Mouse (Mus musculus): ENCODE results near the gene Pomt1. TPM values are rescaled to one million over a fixed set of nuclear protein-coding genes. Genes with fewer than 3 reads are reported as not detected.

Gene Pomt1
- polyA plus RNA-seq, 1 experiment from 2014 or later = 20.2 TPM

DNA sequence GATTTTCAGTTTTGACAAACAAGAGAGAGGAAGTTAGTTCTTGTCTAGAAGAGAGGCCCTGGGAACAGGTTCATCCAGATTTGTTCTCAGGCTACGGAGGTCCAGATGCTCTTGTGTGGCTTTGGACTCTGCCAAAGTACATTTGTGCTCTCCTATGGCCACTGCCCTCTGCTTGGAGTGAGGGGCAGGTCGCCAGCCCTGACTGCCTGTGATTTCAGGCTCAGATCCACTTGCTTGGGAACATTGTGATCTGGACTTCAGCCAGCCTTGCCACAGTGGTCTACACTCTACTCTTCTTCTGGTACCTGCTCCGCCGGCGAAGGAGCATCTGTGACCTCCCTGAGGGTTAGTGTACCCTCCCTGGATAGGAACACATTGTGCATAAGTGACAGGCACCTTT is 16.3 kb downstream of the Pomt1 start:
- Histone ChIP-seq H3K4me2 (ENCODE audit: low read depth, low read length) (no peak overlapping the region), H3K9me3 (ENCODE audit: control insufficient read depth, low read length) (no peaks in the 10 kb centered on the region), H3K4me3 (ENCODE audit: low read depth, low read length) (no peak overlapping the region), H3K27ac (replicated peaks; ENCODE audit: low read depth, low read length) (no peak overlapping the region), H3K27me3 (replicated peaks; ENCODE audit: control insufficient read depth, insufficient read depth, low read length) (no peaks in the 10 kb centered on the region), H3K9ac (ENCODE audit: low read depth, low read length) (no peak overlapping the region), H3K36me3 (ENCODE audit: control insufficient read depth, insufficient read depth, low read length) (peaks cover 80% of the 10 kb centered on the region), H3K4me1 (ENCODE audit: control insufficient read depth, insufficient read depth, low read length) (no peaks in the 10 kb centered on the region)
- whole genome bisulfite sequencing = 87% methylated on average over 5 of the region's 5 CpGs
- ATAC-seq (ENCODE audit: low read depth) = no peak
- no peak for DNase-seq (ENCODE audit: low spot score)

DNA sequence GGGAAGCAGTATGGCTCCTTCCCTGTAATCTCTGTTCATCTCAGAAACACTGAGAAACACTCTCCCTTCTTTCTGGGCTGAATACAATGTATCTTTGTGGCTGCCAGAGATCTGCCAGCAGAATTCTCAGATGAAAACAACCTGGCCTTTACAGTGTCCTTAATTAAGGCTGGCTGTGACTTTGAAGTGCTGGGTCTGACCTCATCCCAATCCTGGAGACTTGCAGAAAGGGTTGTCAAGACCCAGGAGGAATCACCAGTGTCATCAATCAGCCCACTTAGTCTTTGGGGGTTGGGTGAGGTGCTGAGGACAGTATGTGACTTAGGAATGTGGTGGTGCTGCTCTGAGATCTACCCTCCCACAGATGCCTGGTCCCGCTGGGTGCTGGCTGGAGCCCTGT is 17.0 kb downstream of the Pomt1 start:
- Histone ChIP-seq H3K27me3 (replicated peaks; ENCODE audit: control insufficient read depth, insufficient read depth, low read length) (no peaks in the 10 kb centered on the region), H3K36me3 (ENCODE audit: control insufficient read depth, insufficient read depth, low read length) (peaks cover 83% of the 10 kb centered on the region), H3K9me3 (ENCODE audit: control insufficient read depth, low read length) (no peaks in the 10 kb centered on the region), H3K27ac (replicated peaks; ENCODE audit: low read depth, low read length) (no peak overlapping the region), H3K9ac (ENCODE audit: low read depth, low read length) (no peak overlapping the region), H3K4me2 (ENCODE audit: low read depth, low read length) (no peak overlapping the region), H3K4me1 (ENCODE audit: control insufficient read depth, insufficient read depth, low read length) (no peaks in the 10 kb centered on the region), H3K4me3 (ENCODE audit: low read depth, low read length) (no peak overlapping the region)
- WGBS = 100% methylated on average over 1 of the region's 1 CpGs
- DNase-seq (ENCODE audit: low spot score) = no peak
- no peak for ATAC-seq (ENCODE audit: low read depth)

DNA sequence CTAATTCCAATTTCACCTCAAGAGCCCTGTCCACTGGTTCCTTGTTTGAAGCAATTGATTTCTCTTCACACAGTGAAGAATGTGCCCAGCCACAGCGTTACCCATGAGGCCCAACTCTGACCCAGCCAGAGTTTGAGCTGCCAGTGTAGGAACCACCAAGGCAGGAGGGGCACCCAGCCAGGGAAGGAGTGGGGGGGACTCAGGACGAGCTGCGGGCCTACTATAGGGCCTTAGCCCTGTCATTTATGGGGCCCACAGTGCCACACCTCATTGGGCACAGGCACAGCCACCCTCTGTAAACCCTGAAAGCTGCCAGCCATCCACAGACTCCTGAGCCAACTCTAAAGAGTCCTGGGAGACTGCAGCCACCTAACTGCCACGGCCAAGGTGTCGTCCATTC is 18.2 kb downstream of the Pomt1 start:
- 85% methylated on average over 5 of the region's 5 CpGs for WGBS

DNA sequence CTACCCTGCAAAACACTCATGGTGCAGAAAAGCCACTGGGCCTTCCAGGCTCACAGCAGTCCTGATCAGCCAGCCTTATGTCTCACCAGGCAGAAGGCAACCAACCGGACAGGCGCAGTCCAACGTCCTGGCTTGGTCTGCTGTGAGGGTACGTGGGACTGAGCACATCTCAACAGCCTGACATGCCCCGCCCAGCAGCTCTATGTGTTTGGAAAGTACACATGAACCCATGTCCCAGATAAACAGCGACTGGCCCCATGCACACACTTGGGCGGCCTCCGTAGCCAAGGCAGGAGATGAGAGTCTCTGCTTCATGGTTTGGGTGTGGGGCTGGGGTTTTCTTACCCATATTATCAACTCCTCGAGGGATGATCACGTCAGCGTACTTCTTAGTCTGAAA is 19.9 kb downstream of the Pomt1 start:
- H3K27me3 ChIP-seq (replicated peaks; ENCODE audit: control insufficient read depth, insufficient read depth, low read length) = no peaks in the 10 kb centered on the region
- no peak overlapping the region for H3K27ac ChIP-seq (replicated peaks; ENCODE audit: low read depth, low read length)
- no peak overlapping the region for H3K4me3 ChIP-seq (ENCODE audit: low read depth, low read length)
- DNase-seq (ENCODE audit: low spot score) = no peak
- peaks cover 10% of the 10 kb centered on the region for H3K4me1 ChIP-seq (ENCODE audit: control insufficient read depth, insufficient read depth, low read length)
- no peak for ATAC-seq (ENCODE audit: low read depth)
- peaks cover 61% of the 10 kb centered on the region for H3K36me3 ChIP-seq (ENCODE audit: control insufficient read depth, insufficient read depth, low read length)
- H3K4me2 ChIP-seq (ENCODE audit: low read depth, low read length) = no peak overlapping the region
- no peak overlapping the region for H3K9ac ChIP-seq (ENCODE audit: low read depth, low read length)
- H3K9me3 ChIP-seq (ENCODE audit: control insufficient read depth, low read length) = no peaks in the 10 kb centered on the region
- 92% methylated on average over 11 of the region's 11 CpGs for WGBS

More for the DNA sequence above, 18.2 kb downstream of the Pomt1 start:
- no peak overlapping the region for H3K4me2 ChIP-seq (ENCODE audit: low read depth, low read length)
- peaks cover 73% of the 10 kb centered on the region for H3K36me3 ChIP-seq (ENCODE audit: control insufficient read depth, insufficient read depth, low read length)
- peaks cover 7% of the 10 kb centered on the region; the same call in 1 of the 2 replicates for H3K4me1 ChIP-seq (ENCODE audit: control insufficient read depth, insufficient read depth, low read length)
- no peak for ATAC-seq (ENCODE audit: low read depth)
- no peaks in the 10 kb centered on the region for H3K27me3 ChIP-seq (replicated peaks; ENCODE audit: control insufficient read depth, insufficient read depth, low read length)
- H3K4me3 ChIP-seq (ENCODE audit: low read depth, low read length) = no peak overlapping the region
- no peaks in the 10 kb centered on the region for H3K9me3 ChIP-seq (ENCODE audit: control insufficient read depth, low read length)
- no peak overlapping the region for H3K27ac ChIP-seq (replicated peaks; ENCODE audit: low read depth, low read length)
- H3K9ac ChIP-seq (ENCODE audit: low read depth, low read length) = no peak overlapping the region
- DNase-seq (ENCODE audit: low spot score) = no peak

DNA sequence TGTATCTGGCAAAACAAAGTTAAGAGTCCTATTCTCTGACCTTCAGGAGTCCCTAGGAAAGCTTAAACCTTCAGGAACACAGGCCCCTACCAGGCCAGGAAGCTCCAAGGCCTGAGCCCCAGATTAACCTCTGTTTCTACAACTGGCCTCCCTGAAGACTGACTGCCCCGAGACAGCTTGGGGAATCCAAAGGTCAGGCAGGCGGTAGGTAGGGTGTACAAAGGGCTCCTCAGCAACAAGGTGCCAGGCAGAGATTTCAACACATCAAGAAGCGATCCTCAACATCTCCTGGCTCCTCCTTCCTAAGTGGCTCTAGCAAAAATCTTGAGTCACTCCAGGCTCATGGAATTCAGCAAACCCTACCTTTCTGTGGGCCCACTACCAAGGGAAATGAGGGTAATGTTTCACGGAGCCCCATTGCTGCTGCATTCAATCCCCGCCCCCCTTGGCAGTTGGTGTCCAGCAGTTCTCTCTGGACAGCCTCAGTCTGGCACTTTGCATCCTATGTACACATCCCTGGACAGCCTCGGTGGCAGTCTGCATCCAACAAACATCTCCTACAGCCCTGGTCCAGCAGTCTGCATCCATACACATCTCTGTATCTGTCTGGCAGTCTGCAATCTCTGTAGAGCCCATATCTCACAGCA is 22.6 kb downstream of the Pomt1 start:
- H3K9ac ChIP-seq (ENCODE audit: low read depth, low read length) = peak overlapping the region; percentile 85
- H3K27me3 ChIP-seq (replicated peaks; ENCODE audit: control insufficient read depth, insufficient read depth, low read length) = no peaks in the 10 kb centered on the region
- H3K27ac ChIP-seq (replicated peaks; ENCODE audit: low read depth, low read length) = no peak overlapping the region
- peaks cover 33% of the 10 kb centered on the region for H3K36me3 ChIP-seq (ENCODE audit: control insufficient read depth, insufficient read depth, low read length)
- peak overlapping the region; percentile 86 for H3K4me3 ChIP-seq (ENCODE audit: low read depth, low read length)
- no peaks in the 10 kb centered on the region for H3K9me3 ChIP-seq (ENCODE audit: control insufficient read depth, low read length)
- H3K4me1 ChIP-seq (ENCODE audit: control insufficient read depth, insufficient read depth, low read length) = peaks cover 10% of the 10 kb centered on the region
- 46% methylated on average over 6 of the region's 6 CpGs for WGBS
- no peak for ATAC-seq (ENCODE audit: low read depth)
- H3K4me2 ChIP-seq (ENCODE audit: low read depth, low read length) = peak overlapping the region; percentile 72
- no peak for DNase-seq (ENCODE audit: low spot score)

DNA sequence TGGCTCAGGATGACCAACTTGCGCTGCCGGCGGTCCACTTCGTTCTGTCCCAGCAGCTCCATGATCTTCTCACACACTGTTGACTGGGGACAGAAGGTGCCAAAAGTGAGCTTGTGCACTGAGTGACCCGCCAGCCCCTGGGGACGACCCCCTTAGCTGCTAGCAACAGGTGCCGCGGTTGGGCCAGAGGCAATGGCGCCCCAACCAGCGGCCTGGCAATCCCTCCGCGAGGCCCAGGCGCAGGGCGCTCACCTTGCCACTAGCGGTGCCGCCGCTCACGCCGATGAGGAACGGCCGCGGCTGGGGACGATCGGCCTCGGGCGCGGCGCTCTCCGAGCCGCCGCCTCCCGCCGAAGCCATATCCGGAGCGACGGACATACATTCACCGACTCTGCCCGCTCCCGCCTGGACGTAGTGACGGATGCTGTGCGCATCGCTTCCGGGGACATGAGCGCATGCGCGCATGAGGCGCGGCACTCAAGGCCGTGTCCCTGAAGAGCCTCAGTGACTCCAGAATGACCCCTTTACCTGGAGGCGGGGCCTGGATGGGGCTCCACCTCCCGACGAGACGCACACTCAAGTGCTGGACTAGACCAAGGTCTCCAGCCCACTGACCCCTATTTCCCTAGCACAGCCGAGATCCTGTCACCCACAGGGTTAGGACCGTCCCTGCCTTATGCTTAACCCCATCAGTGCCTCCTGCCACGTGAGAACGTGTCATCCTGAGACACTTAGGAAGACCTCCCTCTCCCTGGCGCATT is 23.4 kb downstream of the Pomt1 start, which contains the start of gene Uck1:
Uck1 (minus strand) TSS at position 503 of the 761 bp plus-strand sequence.
- WGBS = 3% methylated on average over 24 of the region's 59 CpGs
- peak; percentile 94 for ATAC-seq (ENCODE audit: low read depth)

DNA sequence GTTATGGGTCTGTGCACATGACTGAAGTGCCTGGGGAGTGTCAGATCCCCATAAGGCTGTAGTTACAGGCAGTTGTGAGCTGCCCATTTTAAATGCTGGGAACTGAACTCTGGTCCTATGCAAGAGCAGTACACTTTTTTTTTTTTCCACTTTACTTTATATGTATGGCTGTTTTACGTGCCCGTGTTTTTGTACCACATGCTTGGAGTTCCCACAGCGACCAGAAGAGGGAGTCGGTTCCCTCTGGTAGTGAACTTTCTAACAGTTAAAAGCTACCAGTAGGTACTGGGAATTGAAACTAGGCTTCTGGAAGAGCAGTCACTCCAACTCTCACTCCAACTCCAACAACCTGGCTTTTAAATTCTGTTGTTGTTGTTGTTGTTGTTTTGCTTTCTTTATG is 24.2 kb downstream of the Pomt1 start:
- Histone ChIP-seq H3K4me2 (ENCODE audit: low read depth, low read length) (peak overlapping the region; percentile 72), H3K9me3 (ENCODE audit: control insufficient read depth, low read length) (no peaks in the 10 kb centered on the region), H3K27me3 (replicated peaks; ENCODE audit: control insufficient read depth, insufficient read depth, low read length) (no peaks in the 10 kb centered on the region), H3K4me3 (ENCODE audit: low read depth, low read length) (no peak overlapping the region), H3K36me3 (ENCODE audit: control insufficient read depth, insufficient read depth, low read length) (peaks cover 27% of the 10 kb centered on the region), H3K27ac (replicated peaks; ENCODE audit: low read depth, low read length) (no peak overlapping the region), H3K9ac (ENCODE audit: low read depth, low read length) (no peak overlapping the region), H3K4me1 (ENCODE audit: control insufficient read depth, insufficient read depth, low read length) (peaks cover 10% of the 10 kb centered on the region)
- DNase-seq (ENCODE audit: low spot score) = peak; percentile 7
- ATAC-seq (ENCODE audit: low read depth) = no peak
- WGBS = 26% methylated on average over 4 of the region's 4 CpGs

More for the DNA sequence above, 23.4 kb downstream of the Pomt1 start, which contains the start of gene Uck1:
- peak within 1 kb of the TSS; percentile 85 for H3K9ac ChIP-seq (ENCODE audit: low read depth, low read length)
- no peaks in the 10 kb centered on the region for H3K9me3 ChIP-seq (ENCODE audit: control insufficient read depth, low read length)
- H3K27ac ChIP-seq (replicated peaks; ENCODE audit: low read depth, low read length) = peak within 1 kb of the TSS; percentile 63; the same call in 1 of the 2 replicates
- no peaks in the 10 kb centered on the region for H3K27me3 ChIP-seq (replicated peaks; ENCODE audit: control insufficient read depth, insufficient read depth, low read length)
- H3K4me2 ChIP-seq (ENCODE audit: low read depth, low read length) = peak within 1 kb of the TSS; percentile 72
- peak within 1 kb of the TSS; percentile 86 for H3K4me3 ChIP-seq (ENCODE audit: low read depth, low read length)
- DNase-seq (ENCODE audit: low spot score) = peak; percentile 93
- peaks cover 10% of the 10 kb centered on the region for H3K4me1 ChIP-seq (ENCODE audit: control insufficient read depth, insufficient read depth, low read length)
- peaks cover 27% of the 10 kb centered on the region for H3K36me3 ChIP-seq (ENCODE audit: control insufficient read depth, insufficient read depth, low read length)

DNA sequence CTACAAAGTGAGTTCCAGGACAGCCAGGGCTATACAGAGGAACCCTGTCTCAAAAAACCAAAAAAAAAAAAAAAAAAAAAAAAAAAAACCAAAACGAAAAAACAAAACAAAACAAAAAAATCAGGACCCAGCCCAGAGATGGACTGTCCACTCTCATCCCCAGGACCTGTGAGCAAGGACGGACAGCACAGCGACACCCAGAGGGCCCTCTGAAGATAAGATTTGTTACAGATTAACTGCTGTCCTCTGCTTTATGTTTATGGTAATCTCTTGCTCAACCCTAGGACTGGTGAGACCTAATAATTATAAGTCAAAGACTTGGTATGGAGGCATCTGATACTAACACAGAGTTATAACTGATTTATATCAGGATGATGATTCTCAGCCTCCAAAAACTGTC is 39.4 kb downstream of the Pomt1 start:
- H3K36me3 ChIP-seq (ENCODE audit: control insufficient read depth, insufficient read depth, low read length) = peaks cover 40% of the 10 kb centered on the region
- no peaks in the 10 kb centered on the region for H3K27me3 ChIP-seq (replicated peaks; ENCODE audit: control insufficient read depth, insufficient read depth, low read length)
- no peak overlapping the region for H3K9ac ChIP-seq (ENCODE audit: low read depth, low read length)
- no peaks in the 10 kb centered on the region for H3K4me1 ChIP-seq (ENCODE audit: control insufficient read depth, insufficient read depth, low read length)
- H3K4me3 ChIP-seq (ENCODE audit: low read depth, low read length) = no peak overlapping the region
- DNase-seq (ENCODE audit: low spot score) (no peak), ATAC-seq (ENCODE audit: low read depth) (no peak)
- no peak overlapping the region for H3K27ac ChIP-seq (replicated peaks; ENCODE audit: low read depth, low read length)
- WGBS = 81% methylated on average over 3 of the region's 3 CpGs
- H3K4me2 ChIP-seq (ENCODE audit: low read depth, low read length) = no peak overlapping the region
- H3K9me3 ChIP-seq (ENCODE audit: control insufficient read depth, low read length) = no peaks in the 10 kb centered on the region

Measured in embryonic facial prominence, embryonic 14.5 days (tissue).